Mouse (Mus musculus) heart, embryonic 14.5 days (tissue): ENCODE measurements around the gene Gm26897. TPM values are rescaled to one million over a fixed set of nuclear protein-coding genes. Genes with fewer than 3 reads are reported as not detected.

Source experiments
- ATAC-seq: fragments of 200-750 bp; cut with Nextera tagmentation; 2 replicates; pipeline ENCODE4 v1.8.0; 2017; ENCODE audit warnings: low read depth, moderate TSS enrichment; ENCODE audit not compliant: insufficient number of reproducible peaks, insufficient read depth, low FRiP score
- H3K27ac ChIP-seq, 2 experiments: fragments of 200-500 bp in 1 of 2; fragments of 300-500 bp in 1 of 2; sonication (generic) in 1 of 2; replicated peaks in 1 of 2; 2 replicates each; pipeline ENCODE4 v1.5.1; 2012 to 2014; ENCODE audit warnings: low read depth in 2 of 2, low read length in 2 of 2, control low read depth in 1 of 2, mild to moderate bottlenecking in 1 of 2, mixed read lengths in 1 of 2; ENCODE audit not compliant: control insufficient read depth in 1 of 2, insufficient read depth in 1 of 2
- H3K27me3 ChIP-seq: fragments of 300-500 bp; sonication (generic); 2 replicates; pipeline ENCODE4 v1.6.1; 2014; ENCODE audit warnings: mild to moderate bottlenecking, low read length, control low read depth; ENCODE audit not compliant: control insufficient read depth, insufficient read depth
- H3K36me3 ChIP-seq: fragments of 300-500 bp; sonication (generic); 2 replicates; pipeline ENCODE4 v1.6.1; 2014; ENCODE audit warnings: mild to moderate bottlenecking, control low read depth, low read length, mixed read lengths; ENCODE audit not compliant: control insufficient read depth, insufficient read depth
- H3K4me1 ChIP-seq, 2 experiments: fragments of 200-500 bp in 1 of 2; fragments of 300-500 bp in 1 of 2; sonication (generic) in 1 of 2; 2 replicates each; pipeline ENCODE4 v1.6.1; 2012 to 2014; ENCODE audit warnings: low read length in 2 of 2, control low read depth in 1 of 2, mixed read lengths in 1 of 2; ENCODE audit not compliant: control insufficient read depth in 2 of 2, insufficient read depth in 2 of 2
- H3K4me2 ChIP-seq: fragments of 300-500 bp; sonication (generic); 2 replicates; pipeline ENCODE4 v1.6.1; 2014; ENCODE audit warnings: mild to moderate bottlenecking, low read length
- H3K4me3 ChIP-seq, 2 experiments: fragments of 200-500 bp in 1 of 2; fragments of 300-500 bp in 1 of 2; sonication (generic) in 1 of 2; 2 replicates each; pipeline ENCODE4 v1.5.1; 2012 to 2014; ENCODE audit warnings: low read length in 2 of 2, mild to moderate bottlenecking in 2 of 2, control low read depth in 1 of 2, low read depth in 1 of 2, moderate library complexity in 1 of 2; ENCODE audit not compliant: control insufficient read depth in 1 of 2, insufficient read depth in 1 of 2
- H3K9ac ChIP-seq: fragments of 300-500 bp; sonication (generic); 2 replicates; pipeline ENCODE4 v1.6.1; 2014; ENCODE audit warnings: mild to moderate bottlenecking, low read length
- H3K9me3 ChIP-seq: fragments of 300-500 bp; sonication (generic); 2 replicates; pipeline ENCODE4 v1.6.1; 2016; ENCODE audit warnings: low read length, control low read depth; ENCODE audit not compliant: control insufficient read depth
- WGBS: fragments of 180-500 bp; shearing (Covaris S2); extraction: QIAGEN DNeasy Blood & Tissue Kit; methylation state at CpG from one replicate; pipeline ENCODE4 v1.1.7; 2014; 5-methylcytosine and 5-hydroxymethylcytosine counted together
- polyA plus RNA-seq: library from polyadenylated mRNA; unstranded; fragments of >200 nt; fragmentation: Nextera tagmentation; extraction: Ambion mirVana; gene quantifications from 2 replicates; pipeline ENCODE4 v1.2.1, GENCODE M21; 2014

The Gm26897 gene
- polyA plus RNA-seq, 1 experiment from 2014 or later, result not detected

DNA sequence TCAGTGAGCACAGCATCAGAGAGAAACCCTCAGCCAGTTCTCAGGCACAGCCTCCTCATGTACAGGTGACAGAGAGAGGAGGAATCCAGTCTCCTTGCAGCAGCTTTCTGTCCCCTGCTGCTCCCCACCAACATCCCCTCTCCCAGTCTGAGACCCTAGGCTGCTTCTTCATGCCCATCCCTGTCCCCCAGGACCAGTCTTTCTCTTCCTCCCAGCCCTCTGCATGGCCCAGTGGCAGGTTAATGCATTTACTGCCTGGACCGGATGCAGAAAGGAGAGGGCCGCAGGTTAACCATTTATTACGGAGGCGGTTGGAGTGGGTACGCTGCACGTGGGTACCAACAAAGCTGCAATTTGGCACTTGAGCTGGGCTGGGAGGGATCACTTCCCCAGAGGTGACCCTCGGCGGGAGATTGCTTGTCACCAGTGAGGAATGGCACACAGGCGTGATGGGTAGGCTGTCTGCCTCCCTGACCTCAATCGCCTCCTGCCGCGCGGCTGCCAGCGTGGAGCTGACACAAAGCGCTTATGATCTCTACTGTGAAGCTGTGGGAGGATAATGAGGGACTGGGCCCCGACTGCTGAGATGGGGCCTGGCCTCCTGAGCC is 3.1 kb upstream of the Gm26897 start:
- no peak for ATAC-seq
- no peak overlapping the region for H3K9ac ChIP-seq

DNA sequence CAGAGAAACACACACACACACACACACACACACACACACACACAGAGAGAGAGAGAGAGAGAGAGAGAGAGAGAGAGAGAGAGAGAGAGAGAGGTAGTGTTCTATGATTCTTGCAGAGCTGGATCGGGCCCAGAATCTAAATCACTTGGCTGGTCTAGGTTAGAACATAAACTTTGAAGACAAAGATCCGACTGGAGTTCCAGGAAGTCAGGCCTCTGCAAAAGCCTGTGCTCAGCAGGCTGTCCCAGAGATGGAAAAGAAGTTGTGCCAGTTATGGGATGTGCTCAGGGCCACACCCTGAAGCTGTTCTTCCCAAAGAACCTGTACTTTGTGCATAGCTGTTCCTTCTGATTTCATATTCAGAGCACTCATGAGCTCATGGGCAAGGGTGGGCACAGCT is 1.5 kb upstream of the Gm26897 start:
- no peak overlapping the region for H3K4me2 ChIP-seq
- H3K27ac ChIP-seq, result no peak overlapping the region
- H3K4me1 ChIP-seq, result peaks cover 0 to 4% of the 10 kb centered on the region in 2 experiments; a peak in 3 of 4 replicates
- WGBS, result 61% methylated on average over 2 of the region's 2 CpGs
- no peaks in the 10 kb centered on the region for H3K36me3 ChIP-seq
- no peak overlapping the region for H3K4me3 ChIP-seq
- H3K9me3 ChIP-seq, result peaks cover 7% of the 10 kb centered on the region; the same call in 1 of the 2 replicates
- no peaks in the 10 kb centered on the region for H3K27me3 ChIP-seq
- no peak for ATAC-seq
- no peak overlapping the region for H3K9ac ChIP-seq

More for the DNA sequence above, 3.1 kb upstream of the Gm26897 start:
- peaks cover 6 to 16% of the 10 kb centered on the region in 2 experiments for H3K4me1 ChIP-seq
- no peak overlapping the region for H3K27ac ChIP-seq
- no peak overlapping the region for H3K4me3 ChIP-seq
- 23% methylated on average over 16 of the region's 16 CpGs for WGBS
- H3K36me3 ChIP-seq, result no peaks in the 10 kb centered on the region
- no peaks in the 10 kb centered on the region for H3K27me3 ChIP-seq
- peaks cover 7% of the 10 kb centered on the region; the same call in 1 of the 2 replicates for H3K9me3 ChIP-seq
- H3K4me2 ChIP-seq, result no peak overlapping the region

DNA sequence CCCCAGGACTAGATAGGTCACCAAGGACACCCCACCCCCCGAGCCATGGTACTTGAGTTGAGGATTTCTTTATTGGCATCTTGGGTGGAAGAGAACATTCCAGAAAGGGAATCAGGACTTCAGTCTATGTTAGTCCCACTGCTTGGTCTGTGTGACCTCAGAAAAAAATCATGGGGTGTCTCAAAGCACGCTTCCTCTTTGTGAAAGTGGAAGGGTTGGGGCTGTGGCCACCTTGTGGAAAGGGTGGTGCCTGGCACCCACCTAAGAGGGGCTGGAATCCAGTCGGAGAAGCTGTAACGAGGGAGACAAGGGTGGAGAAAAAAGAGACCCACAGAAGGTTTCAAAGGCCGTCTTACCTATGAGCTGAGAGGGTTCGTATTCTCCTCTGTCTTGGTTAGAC is 5.8 kb downstream of the Gm26897 start:
- Histone ChIP-seq H3K9ac (no peak overlapping the region), H3K4me1 (peaks cover 7 to 9% of the 10 kb centered on the region in 2 experiments), H3K27me3 (peaks cover 4% of the 10 kb centered on the region), H3K27ac (no peak overlapping the region), H3K4me2 (no peak overlapping the region), H3K4me3 (no peak overlapping the region), H3K36me3 (no peaks in the 10 kb centered on the region), H3K9me3 (no peaks in the 10 kb centered on the region)
- WGBS, result 63% methylated on average over 6 of the region's 6 CpGs
- no peak for ATAC-seq

DNA sequence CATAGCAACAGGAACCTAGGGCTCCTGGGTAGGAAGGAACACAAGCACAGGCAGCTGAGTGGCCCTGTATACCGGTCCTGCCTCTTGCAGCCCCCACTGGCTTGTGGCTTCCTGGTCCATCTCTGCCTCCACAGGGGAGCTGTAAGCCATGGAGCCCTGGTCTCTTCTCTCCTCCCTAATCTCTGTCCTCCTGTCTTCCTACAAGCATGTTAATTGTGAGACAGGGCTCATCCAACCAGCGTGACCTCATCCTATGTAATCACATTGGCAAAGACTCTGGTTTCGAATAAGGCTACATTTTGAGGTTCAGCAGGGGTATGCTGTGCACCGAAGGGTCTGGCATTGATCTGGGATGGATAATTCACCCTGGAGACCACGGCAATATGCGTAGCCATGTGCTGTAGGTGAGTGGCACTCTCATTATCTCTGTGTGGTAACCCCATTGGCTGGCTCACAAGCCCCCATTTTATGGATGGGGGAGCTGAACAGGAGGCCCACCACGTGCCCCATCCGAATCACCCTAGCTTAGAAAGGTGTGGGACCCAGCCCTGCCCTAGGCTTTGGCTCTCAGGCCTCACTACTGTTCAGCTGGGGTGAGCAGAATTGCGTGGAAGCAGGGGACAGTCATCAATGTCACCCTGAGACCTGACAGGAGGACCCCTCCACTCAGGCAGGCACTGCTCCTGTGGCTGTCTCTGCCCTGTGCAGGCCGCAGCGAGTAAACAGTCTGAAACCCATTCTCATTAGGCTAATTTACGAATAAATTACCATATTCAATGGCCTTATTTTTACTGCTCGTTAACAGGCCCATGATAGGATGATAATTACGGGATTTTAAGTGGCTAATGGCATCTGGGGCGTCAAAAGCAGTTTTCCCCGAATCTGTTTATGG is 6.9 kb downstream of the Gm26897 start:
- H3K4me2 ChIP-seq, result no peak overlapping the region
- H3K9me3 ChIP-seq, result no peaks in the 10 kb centered on the region
- H3K9ac ChIP-seq, result no peak overlapping the region
- no peak overlapping the region for H3K4me3 ChIP-seq
- no peak for ATAC-seq
- H3K36me3 ChIP-seq, result no peaks in the 10 kb centered on the region
- H3K4me1 ChIP-seq, result peaks cover 7 to 9% of the 10 kb centered on the region in 2 experiments
- H3K27me3 ChIP-seq, result peaks cover 4% of the 10 kb centered on the region
- 45% methylated on average over 16 of the region's 16 CpGs for WGBS
- no peak overlapping the region for H3K27ac ChIP-seq

DNA sequence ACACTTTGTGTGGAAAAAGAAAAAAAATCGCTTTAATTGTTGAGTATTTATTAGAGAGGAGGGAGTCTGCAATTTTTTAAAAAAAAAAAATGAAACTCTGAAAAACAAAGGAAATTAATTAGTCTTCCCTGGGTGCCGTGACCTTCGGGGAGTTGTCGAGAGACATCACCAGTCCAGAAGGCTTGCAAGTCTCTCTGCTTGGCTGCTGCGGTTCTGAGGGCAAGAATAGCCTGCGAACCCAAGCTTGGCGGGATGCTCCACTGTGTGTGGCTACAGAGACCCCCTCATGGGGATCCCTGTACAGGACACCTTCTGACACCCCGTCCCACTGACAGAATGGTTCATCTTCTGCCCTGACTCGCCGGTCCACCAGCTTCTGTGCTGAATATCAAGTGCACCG is 7.6 kb downstream of the Gm26897 start:
- ATAC-seq, result no peak
- H3K9ac ChIP-seq, result no peak overlapping the region
- no peak overlapping the region for H3K4me2 ChIP-seq
- H3K9me3 ChIP-seq, result no peaks in the 10 kb centered on the region
- 28% methylated on average over 11 of the region's 11 CpGs for whole genome bisulfite sequencing
- H3K4me1 ChIP-seq, result peaks cover 7 to 9% of the 10 kb centered on the region in 2 experiments
- H3K27me3 ChIP-seq, result peaks cover 4% of the 10 kb centered on the region
- no peaks in the 10 kb centered on the region for H3K36me3 ChIP-seq
- no peak overlapping the region for H3K27ac ChIP-seq
- H3K4me3 ChIP-seq, result no peak overlapping the region

DNA sequence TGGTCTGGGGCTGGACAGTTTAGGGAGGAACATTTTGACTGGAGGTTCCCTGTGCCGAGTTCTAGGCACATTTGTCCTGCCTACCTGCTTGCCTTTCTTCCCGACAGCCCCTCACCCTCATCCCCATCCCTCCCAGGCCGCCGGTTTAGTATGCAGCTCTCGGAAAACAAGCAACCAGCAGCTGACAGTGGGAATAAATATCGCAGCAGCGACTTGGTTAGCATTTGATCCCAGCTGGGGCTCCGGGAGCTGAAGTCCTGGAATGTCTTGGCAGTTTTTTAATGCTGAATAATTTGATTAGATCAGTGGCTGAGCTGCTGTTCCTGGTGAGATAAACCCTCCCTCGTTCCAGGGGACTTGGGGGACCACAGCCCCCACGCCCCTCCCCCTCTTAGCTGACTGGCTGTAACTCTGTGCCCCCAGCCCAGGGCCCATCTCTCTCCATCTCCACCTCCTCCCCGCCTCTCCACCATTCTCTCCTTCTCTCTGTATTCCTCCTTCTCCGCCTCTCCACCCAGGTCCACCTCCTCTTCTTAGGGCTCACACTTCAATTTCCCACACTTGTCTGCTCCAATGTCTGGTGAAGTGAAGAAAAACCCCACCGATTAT is 8.7 kb downstream of the Gm26897 start:
- H3K27ac ChIP-seq, result no peak overlapping the region
- no peak overlapping the region for H3K4me3 ChIP-seq
- H3K9ac ChIP-seq, result peak overlapping the region; percentile 1; the same call in 1 of the 2 replicates
- H3K9me3 ChIP-seq, result no peaks in the 10 kb centered on the region
- no peak overlapping the region for H3K4me2 ChIP-seq
- H3K36me3 ChIP-seq, result no peaks in the 10 kb centered on the region
- ATAC-seq, result no peak; the same call in 1 of the 2 replicates
- H3K27me3 ChIP-seq, result peaks cover 4% of the 10 kb centered on the region
- WGBS, result 23% methylated on average over 13 of the region's 13 CpGs
- H3K4me1 ChIP-seq, result peaks cover 7 to 9% of the 10 kb centered on the region in 2 experiments

DNA sequence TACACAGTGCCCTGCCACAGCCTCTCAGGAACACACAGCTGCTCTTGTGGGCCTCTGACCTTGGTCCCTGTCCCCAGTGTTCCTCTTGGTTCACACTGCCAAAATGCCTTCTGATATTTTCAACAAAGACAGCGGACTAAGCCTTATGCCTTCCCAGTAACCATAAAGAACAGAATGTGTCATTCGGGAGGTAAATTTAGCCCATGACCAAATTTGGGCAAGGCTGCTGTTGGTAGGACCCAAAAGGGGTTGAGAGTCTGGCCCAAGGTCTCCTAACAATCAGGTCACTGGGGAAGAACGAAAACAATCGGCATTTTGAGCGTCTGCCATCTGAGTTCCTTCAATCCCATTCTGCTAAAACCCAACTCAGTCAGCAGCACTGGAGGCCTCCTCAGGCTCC is 15.9 kb downstream of the Gm26897 start:
- H3K27ac ChIP-seq, result peak overlapping the region; percentile 75 to 79

More for the DNA sequence above, 15.9 kb downstream of the Gm26897 start:
- Histone ChIP-seq H3K4me2 (no peak overlapping the region), H3K9me3 (no peaks in the 10 kb centered on the region), H3K36me3 (no peaks in the 10 kb centered on the region), H3K4me3 (no peak overlapping the region), H3K9ac (no peak overlapping the region), H3K27me3 (no peaks in the 10 kb centered on the region), H3K4me1 (peaks cover 15 to 21% of the 10 kb centered on the region in 2 experiments)
- ATAC-seq, result 0 out of 2 replicates have a peak, but pooled peaks have one; percentile 39
- WGBS, result 40% methylated on average over 5 of the region's 5 CpGs
